Mouse (Mus musculus) MEL (cell line): ENCODE data around the gene Prrxl1. TPM values are rescaled to one million over a fixed set of nuclear protein-coding genes. Genes with fewer than 3 reads are reported as not detected.

Experiments used
- DNase-seq: peaks from one replicate; pipeline ENCODE4 v3.0.0; 2011; ENCODE audit warnings: low read depth, low spot score
- H3K27ac ChIP-seq: 2 replicates; pipeline ENCODE4 v1.5.1; 2012; ENCODE audit warnings: low read depth, mild to moderate bottlenecking, control low read depth, low read length, moderate library complexity; ENCODE audit not compliant: control insufficient read depth
- H3K27me3 ChIP-seq, 2 experiments: fragments of 150-350 bp in 1 of 2; sonication (generic) in 1 of 2; 2 replicates each; pipeline ENCODE4 v1.6.1; 2012; ENCODE audit warnings: low read length in 2 of 2, mild to moderate bottlenecking in 2 of 2, improper control_type of control experiment in 1 of 2, moderate library complexity in 1 of 2; ENCODE audit not compliant: insufficient read depth in 2 of 2, control insufficient read depth in 1 of 2
- H3K36me3 ChIP-seq, 2 experiments: 2 replicates each; pipeline ENCODE4 v1.6.1; 2012 to 2014; ENCODE audit warnings: low read length in 2 of 2, improper control_type of control experiment in 1 of 2, inconsistent platforms in 1 of 2, mild to moderate bottlenecking in 1 of 2; ENCODE audit not compliant: insufficient read depth in 2 of 2, control insufficient read depth in 1 of 2
- H3K4me1 ChIP-seq, 2 experiments: fragments of 150-350 bp in 1 of 2; sonication (generic) in 1 of 2; 2 replicates each; pipeline ENCODE4 v1.6.1; 2012; ENCODE audit warnings: low read length in 2 of 2, improper control_type of control experiment in 1 of 2, mild to moderate bottlenecking in 1 of 2; ENCODE audit not compliant: insufficient read depth in 2 of 2, control insufficient read depth in 1 of 2
- H3K4me3 ChIP-seq, 2 experiments: fragments of 150-350 bp in 1 of 2; sonication (generic) in 1 of 2; 2 replicates each; pipeline ENCODE4 v1.5.1; 2012; ENCODE audit warnings: low read depth in 2 of 2, low read length in 2 of 2, mild to moderate bottlenecking in 2 of 2, moderate library complexity in 2 of 2, control low read depth in 1 of 2, improper control_type of control experiment in 1 of 2; ENCODE audit not compliant: control insufficient read depth in 1 of 2, insufficient read depth in 1 of 2
- H3K79me2 ChIP-seq: 2 replicates; pipeline ENCODE4 v1.6.1; 2012; ENCODE audit warnings: mild to moderate bottlenecking, low read length, moderate library complexity; ENCODE audit not compliant: control insufficient read depth, poor library complexity, insufficient read depth
- H3K9ac ChIP-seq: 2 replicates; pipeline ENCODE4 v1.6.1; 2012; ENCODE audit warnings: low read depth, mild to moderate bottlenecking, control low read depth, low read length, moderate library complexity; ENCODE audit not compliant: control insufficient read depth, poor library complexity, severe bottlenecking
- H3K9me3 ChIP-seq: fragments of 150-350 bp; sonication (generic); replicated peaks from 2 replicates; pipeline ENCODE4 v1.6.1; 2012; ENCODE audit warnings: mild to moderate bottlenecking, low read length, improper control_type of control experiment, moderate library complexity; ENCODE audit not compliant: insufficient read depth
- CHD1 ChIP-seq: IDR thresholded peaks from 2 replicates; pipeline ENCODE4 v1.6.1; 2012; ENCODE audit warnings: low read depth, mild to moderate bottlenecking, inconsistent platforms, low read length, improper control_type of control experiment
- HCFC1 ChIP-seq: IDR thresholded peaks from 2 replicates; pipeline ENCODE4 v1.6.1; 2012; ENCODE audit warnings: low read depth, mild to moderate bottlenecking, inconsistent platforms, low read length, improper control_type of control experiment, moderate library complexity
- MAX ChIP-seq: IDR thresholded peaks from 2 replicates; pipeline ENCODE4 v1.6.1; 2011; ENCODE audit warnings: low read length, improper control_type of control experiment
- MAZ ChIP-seq: IDR thresholded peaks from 2 replicates; pipeline ENCODE4 v1.6.1; 2012; ENCODE audit warnings: low read depth, mild to moderate bottlenecking, inconsistent platforms, low read length, improper control_type of control experiment
- MEF2A ChIP-seq: IDR thresholded peaks from 2 replicates; pipeline ENCODE4 v1.6.1; 2014; ENCODE audit warnings: low read depth, mild to moderate bottlenecking, inconsistent platforms, low read length, improper control_type of control experiment; ENCODE audit not compliant: poor library complexity, insufficient replicate concordance, severe bottlenecking; ENCODE audit errors: extremely low read depth
- MXI1 ChIP-seq: IDR thresholded peaks from 2 replicates; pipeline ENCODE4 v1.6.1; 2011; ENCODE audit warnings: mild to moderate bottlenecking, low read depth, low read length, improper control_type of control experiment
- MYB ChIP-seq: IDR thresholded peaks from 2 replicates; pipeline ENCODE4 v1.6.1; 2011; ENCODE audit warnings: mild to moderate bottlenecking, low read depth, low read length, improper control_type of control experiment
- MYC ChIP-seq: IDR thresholded peaks from 2 replicates; pipeline ENCODE4 v1.6.1; 2011; ENCODE audit warnings: low read depth, mild to moderate bottlenecking, low read length, improper control_type of control experiment, moderate library complexity
- NRF1 ChIP-seq: IDR thresholded peaks from 2 replicates; pipeline ENCODE4 v1.6.1; 2014; ENCODE audit warnings: low read depth, mild to moderate bottlenecking, inconsistent platforms, low read length, improper control_type of control experiment, moderate library complexity; ENCODE audit not compliant: poor library complexity, insufficient read depth, severe bottlenecking
- POLR2A ChIP-seq, 2 experiments: IDR thresholded peaks; 2 replicates each; pipeline ENCODE4 v1.6.1; 2011 to 2012; ENCODE audit warnings: low read length in 2 of 2, mild to moderate bottlenecking in 2 of 2, control low read depth in 1 of 2, improper control_type of control experiment in 1 of 2, low read depth in 1 of 2, moderate library complexity in 1 of 2; ENCODE audit not compliant: control insufficient read depth in 1 of 2, insufficient read depth in 1 of 2, poor library complexity in 1 of 2
- POLR2AphosphoS2 ChIP-seq: IDR thresholded peaks from 2 replicates; pipeline ENCODE4 v1.6.1; 2011; ENCODE audit warnings: low read length, improper control_type of control experiment
- POLR2AphosphoS5 ChIP-seq: IDR thresholded peaks from 2 replicates; pipeline ENCODE4 v1.6.1; 2012; ENCODE audit warnings: low read depth, borderline replicate concordance, mild to moderate bottlenecking, inconsistent platforms, low read length, moderate library complexity, mixed read lengths
- RCOR1 ChIP-seq: IDR thresholded peaks from 2 replicates; pipeline ENCODE4 v1.6.1; 2012; ENCODE audit warnings: low read depth, mild to moderate bottlenecking, inconsistent platforms, low read length, improper control_type of control experiment
- SIN3A ChIP-seq: IDR thresholded peaks from 2 replicates; pipeline ENCODE4 v1.6.1; 2012; ENCODE audit warnings: low read length, improper control_type of control experiment, inconsistent platforms
- TBP ChIP-seq: IDR thresholded peaks from 2 replicates; pipeline ENCODE4 v1.8.0; 2011; ENCODE audit warnings: low read depth, low read length, improper control_type of control experiment
- TCF12 ChIP-seq: IDR thresholded peaks from 2 replicates; pipeline ENCODE4 v1.6.1; 2014; ENCODE audit warnings: low read depth, mild to moderate bottlenecking, inconsistent platforms, low read length, improper control_type of control experiment, moderate library complexity
- ZMIZ1 ChIP-seq: IDR thresholded peaks from 2 replicates; pipeline ENCODE4 v1.6.1; 2012; ENCODE audit warnings: low read depth, mild to moderate bottlenecking, inconsistent platforms, low read length, improper control_type of control experiment, moderate library complexity
- ZNF384 ChIP-seq: IDR thresholded peaks from 2 replicates; pipeline ENCODE4 v1.6.1; 2012; ENCODE audit warnings: low read depth, mild to moderate bottlenecking, inconsistent platforms, low read length, improper control_type of control experiment
- polyA plus RNA-seq, 2 experiments: library from polyadenylated mRNA; stranded (reverse) in 1 of 2; unstranded in 1 of 2; fragments of >175 nt in 1 of 2; fragments of >200 nt in 1 of 2; gene quantifications; 2 replicates each; pipeline versions ENCODE4 v1.2.1 to v1.2.4; 2012; ENCODE audit warnings: low replicate concordance in 2 of 2, low read depth in 1 of 2; ENCODE audit not compliant: insufficient read length in 2 of 2, insufficient read depth in 1 of 2, missing spikeins in 1 of 2
- total RNA-seq: library from RNA; depleted of rRNA; stranded (reverse); fragments of 300-350 nt; gene quantifications from 2 replicates; pipeline ENCODE4 v1.2.3, GENCODE M21; 2012

The Prrxl1 gene
- total and polyA plus RNA-seq, 3 experiments = not detected

- no peak for TF ChIP-seq RCOR1
- no peak for TF ChIP-seq MYB
- TF ChIP-seq MAX = 0 out of 2 replicates have a peak, but pooled peaks have one; percentile 51
- peak; percentile 81 for TF ChIP-seq MXI1
- TF ChIP-seq TCF12 = no peak
- no peak for TF ChIP-seq CHD1
- TF ChIP-seq POLR2AphosphoS2 = no peak
- TF ChIP-seq MYC = peak; percentile 49; the same call in 1 of the 2 replicates
- TF ChIP-seq HCFC1 = no peak
- TF ChIP-seq POLR2A (IDR thresholded peaks at IDR 0.05; ENCODE audit: control insufficient read depth in 1 of 2, insufficient read depth in 1 of 2, low read depth in 1 of 2, low read length in 2 of 2, poor library complexity in 1 of 2) = no peak
- no peak for TF ChIP-seq ZMIZ1
- TF ChIP-seq MAZ = no peak
- no peak for TF ChIP-seq TBP
- TF ChIP-seq POLR2AphosphoS5 = no peak
- TF ChIP-seq ZNF384 = no peak
- TF ChIP-seq NRF1 = no peak
- TF ChIP-seq MEF2A = no peak
- peak; percentile 57; the same call in 1 of the 2 replicates for TF ChIP-seq SIN3A
Observed at GRCm38 (mm10) chr14:32553198-32553903, 45.9 kb upstream of the Prrxl1 start (continued).

DNA sequence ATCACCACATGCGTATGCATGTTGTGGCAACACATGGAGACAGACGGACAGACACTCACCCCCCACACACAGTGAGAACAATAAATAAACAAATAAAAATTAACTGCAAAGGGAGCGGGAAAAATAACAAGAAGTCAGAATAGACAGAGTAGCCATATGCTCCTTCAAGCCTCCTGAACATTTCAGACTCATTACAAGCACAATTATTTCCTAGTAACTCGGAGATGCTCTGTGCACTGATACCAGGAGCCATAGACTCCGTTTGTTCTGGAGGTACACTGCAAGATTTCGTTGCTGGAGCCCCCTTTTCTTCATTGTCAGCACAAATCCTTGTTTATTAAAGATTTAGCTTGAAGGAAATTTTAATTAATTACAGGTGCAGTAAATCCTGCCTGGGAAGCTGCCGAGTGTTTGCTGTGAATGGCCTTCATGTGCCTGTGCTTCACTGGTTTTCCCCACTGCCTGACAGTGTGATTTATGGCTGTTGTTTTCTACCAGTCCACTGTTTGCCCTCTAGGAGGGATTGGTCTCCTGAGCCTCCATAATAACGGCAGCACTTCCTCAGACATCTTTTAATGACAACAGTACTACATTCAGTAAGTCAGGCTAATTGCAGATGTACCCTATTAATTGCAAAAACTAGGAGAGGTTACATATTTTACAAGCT lies 44.2 kb upstream of the Prrxl1 start:
- H3K9ac ChIP-seq = no peak overlapping the region
- H3K36me3 ChIP-seq = peaks cover 4 to 9% of the 10 kb centered on the region in 2 experiments

More for the DNA sequence above, 44.2 kb upstream of the Prrxl1 start:
- no peaks in the 10 kb centered on the region for H3K27me3 ChIP-seq
- no peak overlapping the region for H3K4me3 ChIP-seq
- TF ChIP-seq ZNF384 = no peak
- TF ChIP-seq MEF2A = no peak
- no peaks in the 10 kb centered on the region for H3K79me2 ChIP-seq
- H3K4me1 ChIP-seq = peaks cover 3 to 6% of the 10 kb centered on the region in 2 experiments; a peak in 2 of 4 replicates
- H3K9me3 ChIP-seq = no peaks in the 10 kb centered on the region
- no peak for DNase-seq
- no peak overlapping the region for H3K27ac ChIP-seq
